Mouse (Mus musculus) heart, postnatal 0 days (tissue): ENCODE data around the gene Aes.

Experiments used
- CTCF ChIP-seq: IDR thresholded peaks from 2 replicates; pipeline ENCODE4 v1.5.1; 2016; ENCODE audit warnings: antibody characterized with exemption, control low read depth, low read depth
- EP300 ChIP-seq: IDR thresholded peaks from 2 replicates; pipeline ENCODE4 v1.6.1; 2016; ENCODE audit warnings: antibody characterized with exemption, low read depth

DNA sequence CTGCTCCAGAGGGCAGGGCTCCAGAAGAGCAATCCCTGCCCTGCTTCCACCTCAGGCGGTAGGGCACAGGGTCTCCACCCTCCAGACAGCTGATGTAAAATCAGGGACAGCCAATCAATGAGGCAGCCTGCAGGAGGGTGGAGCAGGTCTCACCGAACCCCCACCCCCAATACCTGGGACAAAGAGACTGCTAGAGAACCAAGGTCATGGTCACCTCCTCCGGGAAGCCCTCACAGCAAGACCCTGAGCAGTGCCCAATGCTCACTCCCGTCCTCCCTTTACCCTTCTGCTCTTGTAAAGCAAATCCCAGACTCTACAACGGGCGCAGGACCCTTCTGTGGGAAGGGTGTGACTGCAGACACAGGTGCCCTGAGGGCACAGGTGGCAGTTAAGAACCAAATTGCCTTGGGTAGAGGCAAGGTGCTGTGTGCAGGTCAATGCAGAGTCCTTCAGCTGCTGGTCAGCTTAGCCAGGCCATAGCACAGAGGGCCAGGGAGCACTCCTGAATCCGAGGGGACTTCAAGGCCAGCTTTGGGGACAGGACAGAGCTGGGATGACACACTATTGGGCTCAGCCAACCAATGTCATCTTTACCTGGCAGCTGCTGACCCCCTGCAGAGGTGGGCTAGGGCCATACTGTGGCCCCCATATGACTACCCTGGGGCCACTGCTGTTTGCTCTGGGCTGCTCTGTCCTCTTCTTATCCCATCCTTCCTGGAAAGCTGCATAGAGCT lies 16.4 kb upstream of the Aes start:
- no peak for TF ChIP-seq EP300
- TF ChIP-seq CTCF: no peak
